Mouse (Mus musculus) thymus, adult 2 months (tissue): Measurements from ENCODE around the gene Trpv1. TPM values are rescaled to one million over a fixed set of nuclear protein-coding genes. Genes with fewer than 3 reads are reported as not detected.

Source experiments
- DNase-seq: peaks from one replicate; pipeline ENCODE4 v3.0.0; 2021
- H3K27ac ChIP-seq: fragments of 200-500 bp; 2 replicates; pipeline ENCODE4 v1.5.1; 2012; ENCODE audit warnings: low read length, control low read depth; ENCODE audit not compliant: control insufficient read depth, insufficient read depth
- H3K27me3 ChIP-seq: fragments of 200-500 bp; 2 replicates; pipeline ENCODE4 v1.6.1; 2012; ENCODE audit warnings: mild to moderate bottlenecking, low read length, moderate library complexity, mixed read lengths; ENCODE audit not compliant: control insufficient read depth, insufficient read depth
- H3K36me3 ChIP-seq: fragments of 200-500 bp; 2 replicates; pipeline ENCODE4 v1.6.1; 2012; ENCODE audit warnings: mild to moderate bottlenecking, low read length, moderate library complexity; ENCODE audit not compliant: control insufficient read depth, insufficient read depth
- H3K4me1 ChIP-seq: fragments of 200-500 bp; replicated peaks from 2 replicates; pipeline ENCODE4 v1.6.1; 2012; ENCODE audit warnings: low read length; ENCODE audit not compliant: control insufficient read depth, insufficient read depth
- H3K4me3 ChIP-seq: fragments of 200-500 bp; 2 replicates; pipeline ENCODE4 v1.5.1; 2012; ENCODE audit warnings: mild to moderate bottlenecking, low read length, control low read depth, moderate library complexity; ENCODE audit not compliant: control insufficient read depth, insufficient read depth
- CTCF ChIP-seq: fragments of 200-500 bp; IDR thresholded peaks from 2 replicates; pipeline ENCODE4 v1.5.1; 2012; ENCODE audit warnings: mild to moderate bottlenecking, control low read depth, low read length, moderate library complexity, borderline replicate concordance; ENCODE audit not compliant: control insufficient read depth, poor library complexity, insufficient read depth; ENCODE audit errors: extremely low read depth
- POLR2A ChIP-seq: fragments of 200-500 bp; IDR thresholded peaks from 2 replicates; pipeline ENCODE4 v1.6.1; 2012; ENCODE audit warnings: mild to moderate bottlenecking, low read length, control low read depth, moderate library complexity; ENCODE audit not compliant: control insufficient read depth, poor library complexity, insufficient read depth; ENCODE audit errors: extremely low read depth
- WGBS: fragments of 180-500 bp; shearing (Covaris S2); methylation state at CpG from one replicate; pipeline ENCODE4 v1.1.7; 2018; 5-methylcytosine and 5-hydroxymethylcytosine counted together
- polyA plus RNA-seq: library from polyadenylated mRNA; depleted of rRNA; stranded (reverse); fragments of >200 nt; gene quantifications from 2 replicates; pipeline ENCODE4 v1.2.3, GENCODE M21; 2012; rRNA removed

The Trpv1 gene
- polyA plus RNA-seq, 1 experiment: 0.16 TPM

- DNase-seq: peak; percentile 19
- no peak overlapping the region for H3K4me3 ChIP-seq
These were observed 47.5 kb downstream of the Trpv1 start for GRCm38 (mm10) chr11:73281528-73282027.

GRCm38 (mm10) chr11:73283369-73283768 is 49.3 kb downstream of the Trpv1 start:
- Histone ChIP-seq H3K4me1 (no peaks in the 10 kb centered on the region), H3K36me3 (no peaks in the 10 kb centered on the region), H3K27ac (no peak overlapping the region), H3K4me3 (no peak overlapping the region), H3K27me3 (no peaks in the 10 kb centered on the region)
- no peak for TF ChIP-seq CTCF
- no peak for TF ChIP-seq POLR2A
- DNase-seq: no peak
- 85% methylated on average over 9 of the region's 9 CpGs for WGBS

More at GRCm38 (mm10) chr11:73281528-73282027, 47.5 kb downstream of the Trpv1 start:
- Histone ChIP-seq H3K27ac (no peak overlapping the region), H3K4me1 (no peaks in the 10 kb centered on the region), H3K36me3 (no peaks in the 10 kb centered on the region), H3K27me3 (no peaks in the 10 kb centered on the region)
- 4% methylated on average over 16 of the region's 16 CpGs for WGBS
- TF ChIP-seq CTCF (no peak), POLR2A (no peak)

DNA sequence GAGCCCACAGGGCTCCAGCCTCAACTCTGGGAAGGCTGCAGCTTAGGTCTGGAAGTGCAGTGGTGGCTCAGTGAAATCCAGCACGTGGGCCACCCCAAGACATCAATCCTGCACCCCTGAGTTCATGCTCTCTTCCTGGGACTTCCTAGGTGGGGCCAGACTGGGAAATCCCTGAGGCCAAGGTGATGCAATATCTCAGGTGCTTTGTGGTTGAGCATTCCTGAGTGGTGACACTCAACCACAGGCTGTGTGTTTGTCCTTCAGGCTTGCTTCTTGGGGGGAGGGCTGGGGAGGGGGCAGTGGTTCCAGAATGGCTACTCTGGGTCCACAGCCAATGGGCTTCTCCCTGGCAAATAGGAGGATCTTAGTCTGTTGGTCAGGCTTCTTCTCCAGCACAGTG is 49.8 kb downstream of the Trpv1 start:
- no peak overlapping the region for H3K27ac ChIP-seq
- H3K27me3 ChIP-seq: no peaks in the 10 kb centered on the region
- no peak for DNase-seq
- no peaks in the 10 kb centered on the region for H3K4me1 ChIP-seq
- no peak overlapping the region for H3K4me3 ChIP-seq
- H3K36me3 ChIP-seq: no peaks in the 10 kb centered on the region
- 35% methylated on average over 1 of the region's 1 CpGs for WGBS
- TF ChIP-seq CTCF (no peak), POLR2A (no peak)

DNA sequence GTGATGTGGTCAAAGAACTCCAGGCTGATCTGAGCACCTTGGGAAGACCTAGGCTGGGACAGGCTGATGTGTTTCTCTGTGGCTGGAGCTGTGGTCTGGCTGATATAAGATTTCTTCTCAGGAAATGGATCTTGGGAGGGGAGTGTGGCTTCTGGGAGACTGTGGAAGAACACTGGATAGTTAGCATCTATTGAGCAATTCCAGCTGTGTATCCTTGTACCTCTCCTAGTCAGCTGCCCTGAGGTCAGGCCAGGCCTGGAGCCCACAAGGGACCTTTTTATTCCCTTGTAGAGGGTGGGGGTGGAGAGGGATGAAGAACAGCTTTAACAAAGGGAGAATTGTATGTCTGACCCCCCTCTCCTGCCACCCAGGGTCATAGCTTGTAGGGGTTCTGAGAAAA is 50.3 kb downstream of the Trpv1 start:
- no peak for DNase-seq
- no peak overlapping the region for H3K4me3 ChIP-seq
- no peaks in the 10 kb centered on the region for H3K27me3 ChIP-seq
- no peaks in the 10 kb centered on the region for H3K36me3 ChIP-seq
- no peaks in the 10 kb centered on the region for H3K4me1 ChIP-seq
- no peak overlapping the region for H3K27ac ChIP-seq
- TF ChIP-seq POLR2A (no peak), CTCF (no peak)

DNA sequence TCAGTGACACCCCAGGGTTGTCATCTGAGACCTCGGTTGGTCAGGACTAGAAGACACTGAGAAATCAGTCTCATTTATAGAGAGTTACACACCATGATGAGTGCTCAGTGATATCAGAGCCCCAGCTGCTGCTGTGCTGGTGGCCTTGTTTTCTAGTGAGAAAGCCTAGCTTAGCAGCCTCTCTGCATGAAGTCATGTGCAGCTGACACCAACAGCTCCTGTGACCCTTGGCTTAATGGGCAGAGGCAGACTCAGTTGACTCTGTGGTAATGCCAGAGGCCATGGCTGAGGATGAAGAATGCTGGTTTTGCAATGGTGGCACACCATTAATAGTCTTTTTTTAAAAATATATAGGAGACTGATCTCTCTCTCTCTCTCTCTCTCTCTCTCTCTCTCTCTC is 55.5 kb downstream of the Trpv1 start:
- Histone ChIP-seq H3K36me3 (no peaks in the 10 kb centered on the region), H3K27ac (no peak overlapping the region), H3K4me3 (no peak overlapping the region), H3K27me3 (no peaks in the 10 kb centered on the region), H3K4me1 (no peaks in the 10 kb centered on the region)
- no peak for DNase-seq
- no peak for TF ChIP-seq POLR2A
- no peak for TF ChIP-seq CTCF
- 83% methylated on average over 1 of the region's 1 CpGs for WGBS

DNA sequence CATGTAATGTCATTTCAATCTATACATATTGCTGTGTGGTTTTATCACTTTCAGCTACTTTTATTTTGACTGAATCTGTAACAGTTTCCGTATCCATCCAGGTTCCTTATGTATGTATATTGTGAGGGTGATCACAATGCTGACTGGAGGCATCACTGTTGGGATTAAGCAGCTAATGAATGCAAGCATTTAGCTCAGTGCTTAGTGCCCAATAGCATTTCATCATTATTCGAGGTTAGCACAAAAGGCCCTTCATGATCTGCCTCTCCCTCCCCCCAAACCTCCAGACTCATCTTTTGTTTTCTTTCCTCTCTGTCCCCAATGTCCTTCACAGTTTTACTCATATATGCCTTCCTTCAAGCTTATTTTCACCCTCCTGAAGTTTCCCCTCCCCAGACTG is 69.0 kb downstream of the Trpv1 start:
- WGBS: 69% methylated on average over 2 of the region's 2 CpGs
- H3K4me1 ChIP-seq: no peaks in the 10 kb centered on the region
- DNase-seq: no peak
- no peak overlapping the region for H3K27ac ChIP-seq
- no peak overlapping the region for H3K4me3 ChIP-seq
- TF ChIP-seq POLR2A: no peak
- no peak for TF ChIP-seq CTCF
- no peaks in the 10 kb centered on the region for H3K36me3 ChIP-seq
- H3K27me3 ChIP-seq: no peaks in the 10 kb centered on the region

Other genes starting within 250 kb of the Trpv1 start
- gene P2rx1, start 235.2 kb upstream of the Trpv1 start, polyA plus RNA-seq: 82.6 and 103 TPM in 2 replicates
- 35.4 and 40.0 TPM in 2 replicates for gene Camkk1, start 215.3 kb upstream of the Trpv1 start, polyA plus RNA-seq
- 6.5 and 7.0 TPM in 2 replicates for gene Ncbp3, start 186.5 kb upstream of the Trpv1 start, polyA plus RNA-seq
- 24.1 and 24.6 TPM in 2 replicates for gene Itgae, start 143.7 kb upstream of the Trpv1 start, polyA plus RNA-seq
- gene Haspin, start 96.0 kb upstream of the Trpv1 start, polyA plus RNA-seq: 8.6 and 14.0 TPM in 2 replicates
- 1.9 and 2.0 TPM in 2 replicates for gene P2rx5, start 73.9 kb upstream of the Trpv1 start, polyA plus RNA-seq
- 58.6 and 64.9 TPM in 2 replicates for gene Emc6, start 57.3 kb upstream of the Trpv1 start, polyA plus RNA-seq
- 63.1 and 72.0 TPM in 2 replicates for gene Tax1bp3, start 57.2 kb upstream of the Trpv1 start, polyA plus RNA-seq
- 20.1 and 20.6 TPM in 2 replicates for gene Ctns, start 35.2 kb upstream of the Trpv1 start, polyA plus RNA-seq
- 3.7 and 4.0 TPM in 2 replicates for gene Shpk, start 34.8 kb upstream of the Trpv1 start, polyA plus RNA-seq
- gene Trpv3, start 33.1 kb downstream of the Trpv1 start, polyA plus RNA-seq: 0.15 and 0.19 TPM in 2 replicates
- gene Aspa, start 95.3 kb downstream of the Trpv1 start, polyA plus RNA-seq: 0.46 and 0.87 TPM in 2 replicates
- gene Gm49340, start 95.4 kb downstream of the Trpv1 start, polyA plus RNA-seq: not detected in 2 replicates
- not detected in 2 replicates for gene Spata22, start 95.4 kb downstream of the Trpv1 start, polyA plus RNA-seq
- gene Olfr20, start 116.5 kb downstream of the Trpv1 start, polyA plus RNA-seq: 0.38 TPM in 1 of 2 replicates, not detected in the other
- not detected in 2 replicates for gene Olfr376, start 137.0 kb downstream of the Trpv1 start, polyA plus RNA-seq
- not detected in 2 replicates for gene Olfr1, start 165.3 kb downstream of the Trpv1 start, polyA plus RNA-seq
- gene Olfr378, start 194.2 kb downstream of the Trpv1 start, polyA plus RNA-seq: not detected in 2 replicates
- not detected in 2 replicates for gene Olfr380, start 223.2 kb downstream of the Trpv1 start, polyA plus RNA-seq